Mouse (Mus musculus) embryo, embryonic 9.5 days (tissue): Measurements from ENCODE around the gene Angptl2.
A peak's percentile ranks its signal among the peaks of the same experiment; 100 is the strongest.

Source experiments
- DNase-seq: peaks from one replicate; pipeline ENCODE4 v3.0.0-alpha.2; 2017; ENCODE audit errors: extremely low spot score

Angptl2 gene

GRCm38 (mm10) chr2:33215700-33216509, at the start of gene Angptl2:
TSS of gene Angptl2 (plus strand) at chr2:33216069.
- peak; percentile 94 for DNase-seq

DNA sequence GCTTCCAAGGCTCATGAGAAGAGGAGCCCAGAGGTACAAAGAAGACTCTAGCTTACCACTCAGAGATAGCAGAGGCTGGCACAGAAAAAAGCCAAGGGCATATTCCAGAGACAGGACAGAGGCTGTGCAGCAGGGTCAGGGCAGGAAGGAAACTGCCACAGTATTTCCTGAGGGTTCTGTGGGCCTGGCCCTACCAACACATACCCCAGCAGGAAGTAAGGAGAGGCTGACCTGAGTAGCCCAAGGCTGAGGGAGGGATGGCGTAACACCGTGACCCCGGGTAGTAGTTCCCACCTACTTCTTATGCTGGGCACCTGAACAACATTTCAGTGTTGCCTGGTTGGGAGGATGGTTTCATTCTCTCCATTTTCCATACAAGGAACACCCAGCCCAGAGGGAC, 48.8 kb upstream of the Angptl2 start:
- DNase-seq: no peak

DNA sequence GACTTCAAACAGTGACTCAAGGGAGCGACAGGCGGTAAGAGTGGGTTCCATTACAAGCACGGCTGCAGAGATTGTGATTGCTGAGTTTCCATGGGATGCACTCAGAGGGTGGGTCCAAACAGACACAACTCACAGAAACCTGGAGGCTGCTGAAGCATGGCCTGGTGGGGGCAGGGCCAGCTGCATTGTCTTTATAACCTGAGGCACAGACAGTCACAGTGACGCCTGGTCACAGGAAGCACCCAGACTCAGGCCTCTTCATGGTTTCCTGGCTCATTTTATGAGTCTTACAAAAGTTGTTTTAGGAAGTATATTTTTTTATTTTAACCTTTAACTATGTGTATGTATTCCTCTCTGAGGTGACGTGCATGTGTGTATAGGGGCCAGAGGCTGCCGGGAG, 46.4 kb upstream of the Angptl2 start:
- DNase-seq: no peak

GRCm38 (mm10) chr2:33170777-33171565, 44.9 kb upstream of the Angptl2 start:
- DNase-seq: no peak

DNA sequence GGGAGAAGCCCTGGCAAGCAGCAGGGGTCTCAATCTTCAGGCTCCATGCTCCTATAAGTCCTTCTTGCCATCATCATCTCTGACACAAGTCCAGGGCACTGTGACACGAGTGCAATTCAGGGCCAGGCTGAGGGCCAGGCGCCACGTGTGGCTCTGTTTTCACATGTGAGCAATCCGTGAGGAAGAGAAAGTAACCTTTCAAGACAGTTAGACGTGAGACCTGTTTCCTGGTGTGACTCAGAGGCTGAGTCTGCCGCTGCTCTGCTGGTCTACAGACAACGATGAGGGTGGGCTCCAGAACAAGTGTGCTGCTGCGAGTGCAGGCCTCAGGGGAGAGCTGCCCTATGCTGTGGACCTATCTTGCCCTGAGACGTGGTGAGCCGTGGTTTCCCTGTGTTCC, 42.7 kb upstream of the Angptl2 start:
- DNase-seq: no peak

- DNase-seq: no peak
Measured at GRCm38 (mm10) chr2:33173686-33174085, 42.2 kb upstream of the Angptl2 start.

- no peak for DNase-seq
Measured at GRCm38 (mm10) chr2:33176516-33176915, 39.4 kb upstream of the Angptl2 start.

- no peak for DNase-seq
Measured at GRCm38 (mm10) chr2:33176921-33177320, 38.9 kb upstream of the Angptl2 start.

DNA sequence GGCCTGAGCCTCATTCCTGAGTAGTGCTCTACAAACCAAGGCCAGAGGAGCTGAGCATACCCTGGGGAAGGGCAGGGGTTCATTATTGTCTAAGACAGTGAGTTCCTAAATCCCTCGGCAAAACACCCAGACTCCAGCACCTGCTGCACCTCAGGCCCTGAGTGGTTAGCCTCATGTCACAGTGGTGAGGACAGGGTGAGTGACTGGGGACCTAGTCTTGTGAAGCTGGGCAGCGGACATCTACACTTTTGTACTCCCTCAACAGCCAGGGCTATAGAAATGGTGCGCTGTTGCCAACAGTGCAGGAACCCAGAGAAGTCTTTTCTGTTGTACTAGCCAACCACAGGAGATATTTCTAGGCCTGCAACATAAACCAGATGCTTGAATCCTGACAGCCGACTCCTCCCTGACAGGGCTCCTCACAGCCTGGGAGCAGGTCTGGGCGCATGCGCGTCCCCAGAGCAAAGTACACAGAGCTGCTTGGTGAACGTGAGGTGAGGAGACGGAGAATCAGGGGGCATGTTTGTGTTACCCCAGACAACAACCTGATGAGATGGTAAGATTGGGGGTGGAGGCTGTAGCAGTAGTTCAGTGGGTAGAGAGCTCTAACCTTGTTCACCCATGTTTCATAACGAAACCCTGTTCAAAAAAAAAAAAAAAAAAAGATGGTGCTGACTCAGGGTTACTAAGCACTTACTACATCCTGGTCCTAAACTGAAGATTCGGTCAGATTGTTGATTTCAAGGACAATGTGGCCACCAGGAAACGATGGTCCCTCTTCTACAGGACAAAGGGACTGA, 38.2 kb upstream of the Angptl2 start:
- DNase-seq: no peak

DNA sequence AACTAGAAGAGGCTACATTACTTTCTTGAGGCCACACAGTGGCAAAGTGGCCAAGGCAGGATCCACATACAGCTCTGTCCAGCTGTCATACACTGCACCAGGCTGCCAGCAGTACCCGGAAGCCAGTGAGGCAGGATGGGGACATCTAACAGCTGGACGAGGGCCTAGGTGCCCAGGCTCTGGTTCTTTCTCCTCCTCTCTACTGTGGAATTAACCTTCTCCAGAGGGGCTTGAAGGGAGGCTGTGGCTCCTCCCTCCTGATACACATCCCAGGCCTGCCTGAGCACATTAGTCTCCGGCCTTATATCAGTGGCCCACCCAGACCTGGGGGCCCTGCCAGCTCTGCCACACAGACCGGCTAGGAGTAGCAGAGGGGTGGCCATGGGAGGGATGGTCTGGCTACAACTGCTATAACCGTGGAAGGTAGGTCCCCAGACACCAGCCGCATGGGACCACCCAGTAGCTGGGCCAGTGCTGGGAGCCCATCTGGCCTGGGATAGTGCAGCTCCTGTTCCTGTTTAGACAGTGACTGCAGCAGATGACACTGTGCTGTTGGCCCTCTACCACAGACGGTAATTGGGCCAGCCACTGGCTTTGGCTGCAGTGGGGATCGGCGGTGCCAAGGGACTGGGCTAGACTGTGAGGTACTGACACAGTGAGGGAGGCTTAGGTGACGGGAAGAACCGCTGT, 37.5 kb upstream of the Angptl2 start:
- DNase-seq: no peak

- DNase-seq: no peak
Measured at GRCm38 (mm10) chr2:33179171-33179929, 36.5 kb upstream of the Angptl2 start.

GRCm38 (mm10) chr2:33179930-33180630, 35.8 kb upstream of the Angptl2 start:
- no peak for DNase-seq

- DNase-seq: no peak
Measured at GRCm38 (mm10) chr2:33183321-33183720, 32.5 kb upstream of the Angptl2 start.

DNA sequence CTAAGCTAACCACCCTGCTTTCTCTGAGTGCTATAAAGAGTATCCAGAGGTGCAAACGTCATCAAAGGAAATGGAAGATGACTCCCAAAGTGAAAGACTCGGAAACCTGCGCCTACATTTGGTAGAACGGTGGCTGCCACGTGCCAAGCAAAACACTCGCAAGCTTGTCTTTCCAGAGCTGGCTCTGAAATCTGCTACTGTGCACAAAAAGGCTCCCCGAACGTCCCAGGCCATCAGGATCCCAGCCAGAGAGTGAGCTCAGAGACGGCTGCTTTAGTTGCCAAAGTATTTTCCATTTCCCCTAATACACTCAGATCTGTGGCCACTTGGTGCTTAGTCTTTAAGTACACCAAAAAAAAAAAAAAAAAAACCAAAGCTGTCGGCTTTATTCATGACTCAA, 31.2 kb upstream of the Angptl2 start:
- DNase-seq: no peak

DNA sequence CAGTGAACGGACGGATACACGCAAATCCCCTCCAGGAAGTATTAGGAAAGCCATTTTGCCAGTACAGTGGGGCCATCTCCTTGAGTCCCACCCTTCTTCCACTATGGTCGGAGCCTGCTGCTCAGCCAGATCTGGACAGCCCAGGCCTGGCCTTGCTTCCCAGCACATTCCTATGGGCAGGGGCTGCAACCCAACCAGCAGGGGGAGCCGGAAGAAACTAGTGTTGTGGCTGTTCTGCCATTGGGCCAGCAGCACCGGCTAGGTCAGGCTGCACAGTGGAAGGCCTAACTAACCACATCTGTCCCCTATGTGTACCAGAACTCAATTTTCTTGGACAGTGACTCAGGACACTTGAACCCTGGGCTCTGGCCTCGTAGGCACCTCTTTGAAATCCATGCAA, 30.6 kb upstream of the Angptl2 start:
- DNase-seq: peak; percentile 36

DNA sequence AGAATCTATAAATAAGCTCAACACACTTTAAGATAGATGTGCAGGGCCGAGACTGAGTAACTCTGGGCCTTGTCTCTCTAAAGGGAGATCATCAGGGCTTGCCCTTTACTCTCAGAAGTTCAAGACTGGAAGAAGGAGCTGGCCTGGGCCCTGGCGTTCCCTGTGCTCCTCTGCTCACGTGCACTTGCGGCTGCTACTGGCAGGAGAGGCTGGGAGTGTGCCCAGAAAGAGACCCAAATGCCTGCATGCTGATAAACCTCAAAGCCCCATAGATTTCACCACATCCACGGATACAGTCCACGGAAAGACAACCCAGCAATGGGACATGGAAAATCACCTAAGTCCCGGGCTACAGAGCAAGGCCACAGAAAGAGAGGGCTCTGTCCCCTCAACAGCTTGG, 29.4 kb upstream of the Angptl2 start:
- DNase-seq: no peak

DNA sequence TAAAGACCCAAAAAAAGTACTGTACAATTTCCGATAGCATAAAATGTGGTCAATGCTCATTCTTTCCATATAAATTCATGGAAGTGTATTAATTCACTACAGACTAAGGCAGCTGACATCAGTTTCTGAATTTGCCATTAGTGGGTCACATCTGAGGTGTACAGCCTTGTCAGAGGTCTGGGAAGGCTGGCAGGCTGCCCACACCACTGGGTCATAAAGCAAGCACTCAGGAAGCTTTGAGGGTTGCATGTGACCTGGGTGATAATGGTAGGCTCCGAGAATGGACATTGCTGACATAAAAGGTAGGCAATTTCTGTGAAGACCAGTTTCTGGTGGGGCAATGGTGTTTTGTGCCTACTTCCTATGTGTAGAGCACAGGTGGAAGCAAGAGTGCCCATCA, 28.0 kb upstream of the Angptl2 start:
- DNase-seq: no peak

DNA sequence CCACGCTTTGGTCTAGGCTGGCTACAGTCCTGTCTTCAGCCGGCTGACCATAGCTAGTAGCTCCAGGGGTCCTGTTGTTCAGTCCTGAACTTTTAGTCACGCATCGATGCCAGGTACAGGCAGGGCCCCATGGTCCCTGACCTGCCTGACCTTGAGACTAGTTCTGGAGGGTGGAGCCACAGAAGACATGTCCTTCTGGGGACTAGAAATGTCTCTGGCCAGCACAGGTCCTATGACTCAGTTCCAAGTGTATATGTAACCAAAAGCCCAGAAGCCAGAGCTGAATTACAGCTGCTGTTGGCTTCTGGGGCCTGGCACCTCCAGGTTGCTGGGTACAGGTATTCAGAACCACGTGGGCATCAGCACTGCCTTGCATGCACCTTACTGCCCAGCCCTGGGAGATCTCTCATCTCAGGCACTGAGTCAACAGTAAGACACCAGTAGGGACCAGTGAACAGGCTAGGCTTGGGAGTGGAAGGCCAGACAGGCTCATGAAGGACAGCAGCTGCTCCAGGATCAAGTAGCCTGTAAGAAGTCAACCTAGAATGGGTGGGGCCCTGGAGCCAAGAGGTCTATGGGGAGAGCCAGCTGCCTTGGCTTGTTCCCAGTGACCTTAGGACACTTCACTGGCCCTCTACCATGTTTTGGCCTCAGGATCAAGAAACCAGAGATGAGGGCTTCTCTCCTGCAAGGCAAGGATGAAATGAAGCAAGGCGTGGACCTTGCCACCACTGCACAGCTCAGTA, 26.8 kb upstream of the Angptl2 start:
- no peak for DNase-seq

GRCm38 (mm10) chr2:33189976-33190375, 25.9 kb upstream of the Angptl2 start:
- DNase-seq: no peak
